Mouse (Mus musculus) thymus, postnatal 14 days (tissue): ENCODE results near the gene Fibcd1.

ENCODE experiments used
- DNase-seq: peaks from one replicate; pipeline ENCODE4 v3.0.0; 2021

The Fibcd1 gene

DNA sequence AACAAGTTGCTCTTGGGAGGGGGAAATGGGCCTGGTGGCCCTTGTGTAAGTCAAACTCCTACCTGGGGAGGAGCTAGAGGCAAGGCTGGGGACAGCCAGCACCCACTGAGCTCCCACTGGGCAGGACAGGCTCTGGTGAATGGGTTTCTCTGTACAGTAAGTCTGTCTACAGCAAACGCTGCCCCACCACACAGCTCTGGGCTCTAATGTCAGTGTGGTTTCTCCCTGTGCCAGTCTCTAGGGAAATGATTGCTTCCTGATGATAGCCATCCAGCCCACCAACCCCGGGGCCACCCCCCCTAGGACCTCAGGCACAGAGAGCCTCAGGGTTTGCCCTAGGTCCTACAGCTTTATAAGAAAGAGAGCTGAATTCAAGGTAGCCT, 36.5 kb downstream of the Fibcd1 start:
- no peak for DNase-seq

DNA sequence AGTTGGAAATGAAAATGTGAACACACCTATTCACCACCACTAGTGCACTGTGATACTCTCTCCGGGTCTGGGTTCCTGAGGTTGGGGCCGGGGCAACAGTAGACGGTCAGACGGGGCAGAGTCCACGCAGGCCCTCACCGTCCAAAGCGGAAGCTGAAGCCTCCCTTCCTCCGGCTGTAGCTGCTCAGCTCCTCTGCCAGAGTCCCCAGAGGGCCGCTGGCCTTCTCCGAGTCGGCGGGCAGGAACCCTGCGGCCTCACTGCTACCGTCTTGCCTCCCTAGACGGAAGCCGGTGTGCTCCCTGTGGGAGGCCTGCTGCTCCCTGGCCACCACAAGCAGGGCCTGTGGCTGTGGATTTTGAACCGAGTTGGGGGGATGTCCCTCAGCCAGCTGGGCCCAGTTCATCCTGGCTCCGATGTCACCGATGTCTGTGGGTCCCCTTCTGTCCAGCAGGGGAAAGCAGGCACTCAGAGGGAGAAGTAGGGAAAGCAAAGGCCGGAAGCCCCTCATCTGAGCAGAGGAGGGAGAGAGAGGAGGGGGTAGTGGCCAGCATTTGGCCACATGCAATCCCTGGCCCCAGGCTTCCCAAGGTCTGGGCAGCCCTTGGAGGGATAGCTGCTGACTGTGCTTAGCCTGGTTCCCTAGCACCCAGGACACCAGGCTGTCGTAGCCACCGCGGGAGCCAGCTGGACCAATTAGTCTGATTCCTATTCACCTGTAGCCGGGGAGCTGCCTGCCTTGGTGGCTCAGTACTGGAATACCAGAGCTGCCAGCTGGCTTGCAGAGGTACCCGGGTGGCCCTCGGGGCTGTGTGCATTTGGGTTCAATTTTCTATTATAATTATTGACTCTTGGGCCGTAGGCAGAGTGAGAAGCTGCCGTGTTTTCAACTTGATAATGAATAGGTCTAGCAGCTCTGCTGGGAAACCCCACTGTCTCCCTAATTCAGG, 37.1 kb downstream of the Fibcd1 start:
- no peak for DNase-seq

DNA sequence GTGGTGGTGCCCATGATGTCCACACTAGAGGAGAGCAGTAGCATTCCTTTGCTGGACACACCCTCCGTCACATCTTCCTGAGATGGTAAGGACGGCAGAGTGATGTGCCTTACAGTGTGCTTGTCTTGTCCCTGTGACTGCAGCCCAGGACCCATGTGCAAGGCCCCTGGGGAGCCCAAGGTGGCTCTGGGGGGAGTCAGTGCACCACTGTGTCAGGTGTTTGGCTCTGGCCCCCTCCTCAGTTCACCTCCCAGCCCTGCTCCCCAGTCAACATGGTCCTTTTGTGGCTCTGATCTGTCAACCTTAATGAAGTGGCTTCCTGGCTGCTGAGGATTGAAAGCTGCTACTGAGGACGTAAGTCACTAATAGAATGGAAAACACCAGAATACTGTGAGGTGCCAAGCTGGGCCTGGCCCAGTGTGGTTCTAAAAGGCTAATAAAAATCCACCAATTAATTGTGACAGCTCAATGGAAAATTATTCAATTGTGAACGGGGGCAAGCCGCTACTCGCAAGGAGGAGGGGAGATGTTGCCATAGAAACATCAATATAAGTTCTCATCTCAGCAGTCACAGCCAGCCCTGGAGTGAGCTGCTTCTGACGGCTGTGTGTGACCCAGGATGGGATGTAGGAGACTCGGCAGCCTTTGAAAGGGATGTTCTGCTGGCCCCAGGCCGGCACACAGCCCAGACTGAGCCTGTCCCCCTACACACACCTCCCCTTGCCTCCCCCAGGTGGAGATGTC, 39.0 kb downstream of the Fibcd1 start:
- DNase-seq = no peak

DNA sequence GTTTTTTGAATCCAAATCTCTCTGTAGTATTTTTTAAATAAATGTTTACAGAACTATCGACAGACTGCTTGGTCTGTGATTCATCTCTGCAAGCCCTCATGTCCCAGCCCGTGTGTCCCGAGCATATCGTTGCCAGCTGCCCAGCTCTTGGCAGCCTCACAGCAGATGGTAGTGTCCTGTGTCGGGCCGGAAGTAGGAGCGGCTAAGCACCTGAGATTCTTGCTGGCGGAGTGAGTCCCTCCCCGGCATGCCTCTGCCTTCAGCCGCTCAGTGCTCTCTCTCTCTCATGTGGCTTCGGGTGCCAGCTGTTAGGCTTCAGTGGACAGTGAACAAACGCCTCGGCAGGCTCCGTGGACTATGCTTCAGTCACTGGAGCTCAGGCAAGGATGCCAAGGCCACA, 42.3 kb downstream of the Fibcd1 start:
- DNase-seq = no peak

DNA sequence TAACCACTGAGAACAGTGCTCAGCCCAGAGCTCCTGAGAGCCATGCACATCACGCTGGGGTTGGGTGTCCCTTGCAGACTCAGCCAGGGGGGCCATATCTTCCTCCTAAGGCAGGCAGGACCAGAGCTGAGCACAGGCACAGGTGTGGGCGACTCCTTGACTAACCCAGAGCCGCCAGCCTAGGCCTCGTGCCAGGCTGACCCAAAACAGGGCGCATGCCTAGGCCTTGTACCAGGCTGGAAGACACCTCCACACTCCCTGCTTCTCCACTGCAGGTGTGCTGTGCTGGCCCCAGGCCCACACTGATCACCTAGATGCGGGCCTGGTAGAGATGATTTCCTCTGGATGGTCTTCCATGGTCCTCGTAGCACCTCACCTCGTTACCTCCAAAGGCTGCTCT, 43.0 kb downstream of the Fibcd1 start:
- no peak for DNase-seq

DNA sequence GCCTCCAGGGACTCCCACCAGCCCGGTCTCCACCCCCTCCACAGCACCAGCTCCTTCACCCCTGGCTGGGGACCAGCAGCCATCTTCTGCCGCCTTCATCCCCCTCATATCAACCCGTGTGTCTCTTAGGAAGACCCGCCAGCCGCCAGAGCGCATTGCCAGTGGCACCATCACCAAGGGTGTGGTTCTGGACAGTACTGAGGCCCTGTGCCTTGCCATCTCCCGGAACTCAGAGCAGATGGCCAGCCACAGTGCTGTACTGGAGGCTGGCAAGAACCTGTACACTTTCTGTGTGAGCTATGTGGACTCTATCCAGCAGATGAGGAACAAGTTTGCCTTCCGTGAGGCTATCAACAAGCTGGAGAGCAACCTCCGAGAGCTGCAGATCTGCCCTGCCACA, 44.4 kb downstream of the Fibcd1 start:
- no peak for DNase-seq

DNA sequence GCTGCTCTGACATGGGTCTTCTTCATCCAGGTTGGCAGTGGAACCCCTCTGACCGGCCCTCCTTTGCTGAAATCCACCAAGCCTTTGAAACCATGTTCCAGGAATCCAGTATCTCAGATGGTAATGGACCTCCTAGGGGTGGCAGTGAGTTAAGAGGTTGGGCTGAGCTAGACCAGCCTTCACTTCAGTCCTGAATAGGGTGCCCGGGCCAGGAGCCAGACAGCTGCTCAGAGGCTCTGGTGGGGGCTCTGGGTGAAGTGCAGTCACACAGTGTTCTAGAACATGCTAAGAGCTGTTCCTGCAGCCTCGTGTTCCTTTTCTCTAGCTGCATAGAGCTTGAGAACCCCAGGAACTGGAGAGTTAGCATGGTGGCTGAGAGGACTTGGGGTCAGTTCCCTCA, 48.9 kb downstream of the Fibcd1 start:
- no peak for DNase-seq

DNA sequence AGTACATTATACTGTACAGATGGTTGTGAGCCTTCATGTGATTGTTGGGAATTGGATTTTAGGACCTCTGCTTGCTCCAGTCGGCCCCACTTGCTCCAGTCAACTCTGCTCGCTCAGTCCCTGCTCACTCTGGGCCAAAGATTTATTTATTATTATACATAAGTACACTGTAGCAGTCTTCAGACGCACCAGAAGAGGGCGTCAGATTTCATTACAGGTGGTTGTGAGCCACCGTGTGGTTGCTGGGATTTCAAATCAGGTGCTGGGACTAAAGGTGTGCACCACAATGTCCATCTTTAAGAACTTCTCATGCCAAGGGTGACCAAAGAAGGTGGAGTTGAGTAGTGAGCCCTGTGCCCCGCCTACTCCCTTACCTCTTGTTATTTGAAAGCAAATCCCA, 53.2 kb downstream of the Fibcd1 start:
- DNase-seq = no peak

DNA sequence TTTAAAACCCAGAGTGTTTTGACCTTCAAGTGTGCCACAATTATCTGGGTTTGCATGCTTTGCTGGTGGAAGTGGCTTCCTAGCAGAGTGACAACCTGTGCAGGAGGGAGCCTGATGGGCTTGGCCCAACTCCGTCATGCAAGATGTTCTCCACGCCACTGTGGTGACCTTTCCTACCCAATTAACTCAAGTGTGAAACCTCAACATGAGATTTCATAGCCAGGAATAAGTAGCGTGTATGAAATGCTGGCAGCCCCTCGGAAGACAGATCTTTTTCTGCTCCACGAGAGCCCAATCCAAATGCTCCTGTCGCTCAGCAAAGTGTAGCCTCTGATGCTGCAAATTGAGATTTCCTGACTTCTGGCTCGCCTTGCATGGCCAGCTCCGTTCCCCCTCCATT, 54.5 kb downstream of the Fibcd1 start:
- no peak for DNase-seq

DNA sequence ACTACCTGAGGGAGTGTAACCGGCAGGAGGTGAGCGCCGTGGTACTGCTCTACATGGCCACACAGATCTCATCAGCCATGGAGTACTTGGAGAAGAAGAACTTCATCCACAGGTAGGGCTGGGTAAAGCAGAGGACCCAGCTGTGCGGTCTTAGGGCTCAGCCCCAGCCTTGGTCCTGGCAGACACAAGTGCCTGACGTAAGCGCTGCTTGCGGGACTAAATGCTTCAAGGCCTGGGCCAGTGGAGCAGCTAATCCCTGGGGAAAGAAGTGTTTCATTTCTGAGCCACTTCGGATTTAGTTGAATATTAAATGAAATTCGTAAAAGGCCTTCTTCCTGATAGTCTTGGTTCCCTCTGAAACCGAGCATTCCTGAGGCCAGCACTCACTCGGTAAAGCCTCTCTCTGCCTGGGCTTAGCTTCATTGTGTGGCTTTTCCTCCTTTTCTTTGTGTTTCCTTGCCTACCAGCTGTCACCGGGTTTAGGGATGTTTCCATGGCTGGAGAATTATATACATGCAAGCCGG, 55.0 kb downstream of the Fibcd1 start:
- DNase-seq = no peak

DNA sequence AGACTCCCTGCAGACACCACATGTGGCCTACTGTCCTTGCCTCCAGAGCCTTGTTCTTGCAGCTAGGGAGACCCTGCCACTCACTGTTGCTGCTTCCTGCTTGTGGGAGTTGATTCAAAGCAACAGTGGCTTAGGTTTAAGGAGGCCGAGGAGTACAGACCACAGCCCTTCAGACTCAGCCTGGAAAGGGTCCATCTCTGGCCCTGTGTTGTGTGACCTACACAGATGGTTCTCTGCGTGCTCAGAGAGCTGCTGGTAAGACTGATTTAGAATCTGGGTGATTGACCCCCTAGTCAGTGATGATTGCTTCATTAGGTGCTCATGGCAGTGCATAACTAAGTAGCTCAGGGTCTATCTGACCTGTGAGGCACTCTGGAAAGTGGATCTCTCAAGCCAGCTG, 56.6 kb downstream of the Fibcd1 start:
- DNase-seq = no peak

DNA sequence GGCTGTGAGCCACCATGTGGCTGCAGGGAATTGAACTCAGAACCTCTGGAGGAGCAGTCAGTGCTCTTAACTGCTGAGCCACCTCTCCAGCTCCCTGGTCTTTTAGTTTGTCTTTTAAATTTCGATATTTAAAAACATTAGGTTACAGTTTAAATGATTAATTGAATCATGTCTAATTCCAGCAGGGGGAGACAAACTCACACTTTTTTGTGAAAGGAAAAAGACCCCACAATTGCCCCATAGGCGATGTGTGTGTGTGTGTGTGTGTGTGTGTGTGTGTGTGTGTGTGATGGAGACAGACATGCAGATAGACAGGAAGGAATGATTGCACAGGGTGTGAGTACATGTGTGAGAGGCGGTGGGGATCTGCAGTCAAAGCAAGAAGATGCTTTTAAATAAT, 57.6 kb downstream of the Fibcd1 start:
- no peak for DNase-seq

DNA sequence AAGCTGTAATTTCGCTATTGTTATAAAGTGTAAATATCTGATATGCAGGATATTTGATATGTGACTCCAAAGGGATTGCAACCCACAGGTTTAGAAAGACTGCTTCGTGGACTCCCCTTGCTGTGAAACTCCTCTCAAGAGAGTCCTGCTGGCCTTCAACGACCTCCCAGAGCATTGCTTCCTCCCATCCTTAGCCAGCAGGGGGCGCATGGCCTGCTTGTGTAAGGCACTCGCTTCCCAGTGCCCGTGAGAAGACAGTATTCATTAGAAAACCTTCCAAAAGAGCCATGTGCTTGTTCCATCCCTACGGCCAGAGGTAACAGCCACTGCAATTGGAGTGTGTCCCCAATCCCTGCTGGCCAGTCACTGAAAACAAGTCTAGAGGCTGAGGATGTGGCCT, 58.8 kb downstream of the Fibcd1 start:
- DNase-seq = peak; percentile 85

DNA sequence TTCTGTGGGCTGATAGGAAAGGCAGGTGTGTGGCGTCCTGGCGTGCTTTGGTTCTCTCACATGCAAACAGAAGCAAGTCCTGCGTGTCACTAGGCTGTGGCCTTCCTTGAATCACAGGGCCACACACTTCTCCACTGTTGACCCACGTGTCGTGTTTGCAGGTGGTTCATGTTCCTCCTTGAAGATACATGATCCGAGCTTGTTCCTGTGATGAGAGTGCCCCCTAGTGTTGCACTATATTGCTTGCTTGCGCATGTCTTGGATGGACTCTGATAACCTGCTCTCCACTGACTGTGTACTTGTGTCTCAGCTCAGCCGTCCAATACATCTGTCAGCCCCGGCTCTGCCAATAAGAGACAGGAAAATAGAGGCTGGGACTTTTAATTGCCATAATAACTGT, 60.7 kb downstream of the Fibcd1 start:
- DNase-seq = peak; percentile 86

DNA sequence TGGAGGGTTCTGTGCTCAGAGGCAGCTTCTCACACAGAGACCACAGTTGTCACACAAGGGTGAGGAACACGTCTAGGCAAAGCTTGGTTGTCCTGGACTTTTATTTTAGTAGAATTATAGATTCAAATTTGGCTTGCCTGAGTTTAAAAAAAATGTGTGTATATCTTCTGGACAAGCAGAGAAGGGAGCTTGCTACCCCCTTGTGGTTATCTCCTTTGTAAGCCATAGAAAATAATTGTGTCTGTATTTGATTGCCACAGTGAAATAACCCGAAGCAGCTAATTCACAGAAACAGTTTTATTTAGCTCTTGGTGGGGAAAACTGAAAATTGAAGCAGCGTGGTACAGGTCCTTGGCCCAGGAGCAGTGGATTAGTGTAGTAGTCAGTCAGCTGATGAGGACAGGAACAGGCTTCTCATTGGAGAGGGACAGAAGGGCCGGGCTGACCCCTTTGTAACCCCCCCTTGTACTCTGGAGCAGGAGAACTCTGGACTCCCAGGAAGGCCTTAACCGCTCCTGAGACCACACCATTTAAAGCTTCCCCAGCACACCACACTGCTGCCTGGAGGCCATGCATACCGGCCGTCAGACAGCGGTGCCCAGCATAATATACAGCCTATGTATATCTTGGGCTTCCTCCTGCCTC, 62.7 kb downstream of the Fibcd1 start:
- DNase-seq = no peak

DNA sequence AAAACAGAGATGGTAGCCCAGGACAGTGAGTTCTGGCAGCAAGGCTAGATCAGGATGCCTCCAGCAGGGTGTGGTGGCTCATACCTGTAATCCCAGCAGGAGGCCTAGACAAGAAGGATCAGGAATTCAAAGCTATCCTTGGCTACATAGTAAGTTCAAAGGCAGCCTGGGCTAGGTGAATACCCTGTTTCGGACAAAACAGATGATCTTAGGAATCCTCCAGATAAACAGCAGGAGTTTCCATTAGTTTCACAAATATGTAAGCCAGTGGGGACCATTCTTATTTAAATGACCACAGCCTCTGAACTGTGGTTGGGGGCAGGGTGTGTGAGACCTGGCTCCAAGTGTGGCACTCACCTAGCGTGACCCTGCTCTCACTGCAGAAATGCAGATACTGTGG, 66.5 kb downstream of the Fibcd1 start:
- no peak for DNase-seq

DNA sequence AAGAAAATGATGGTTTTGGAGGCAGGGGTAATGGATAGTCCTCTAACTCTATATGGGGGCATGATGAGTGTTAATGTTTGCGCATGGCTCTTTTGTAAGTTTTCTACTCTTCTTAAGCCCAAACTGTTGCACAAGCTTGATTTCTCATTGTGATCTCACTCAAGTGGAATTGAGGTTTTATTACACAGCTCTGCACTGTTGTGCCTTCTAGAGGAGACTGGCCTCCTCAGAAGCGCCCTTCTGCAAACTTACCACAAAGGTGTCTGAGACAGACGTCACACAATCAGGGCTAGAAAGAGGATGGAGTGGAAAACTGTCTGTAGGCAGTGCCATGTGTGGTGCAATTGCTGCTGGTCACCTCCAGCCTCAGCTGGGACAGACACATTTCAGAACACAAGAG, 69.3 kb downstream of the Fibcd1 start:
- DNase-seq = no peak

DNA sequence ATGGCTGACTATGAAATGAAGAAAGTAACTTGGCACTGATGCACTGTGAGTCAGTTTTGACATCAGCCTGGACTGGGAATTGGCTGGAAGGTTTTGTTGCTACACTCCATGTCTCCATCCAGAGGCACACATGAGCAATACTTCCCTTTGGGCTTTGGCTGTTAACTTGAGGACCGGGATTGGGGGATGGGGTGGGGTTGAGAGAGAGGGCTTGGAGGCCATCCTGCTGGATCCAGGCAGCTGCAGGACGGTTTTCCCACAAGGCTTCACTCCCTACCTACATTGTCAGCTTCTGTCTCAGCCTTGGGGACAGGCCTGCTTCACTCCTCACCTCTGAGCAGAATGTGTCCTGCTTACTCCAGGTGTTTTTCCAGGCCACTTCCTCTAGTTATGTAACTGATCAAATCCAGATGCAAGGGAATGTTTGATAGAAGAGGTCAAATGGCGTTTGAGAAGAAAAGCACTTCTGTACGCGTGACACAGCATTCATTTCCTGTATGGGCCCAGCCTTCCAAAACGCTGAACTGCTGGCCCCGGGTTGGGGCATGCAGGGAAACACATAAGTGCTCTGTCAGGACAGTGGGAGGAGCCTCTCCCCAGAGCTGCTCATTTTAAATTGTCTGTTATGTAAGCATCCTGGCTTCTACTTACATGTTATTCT, 74.9 kb downstream of the Fibcd1 start:
- DNase-seq = peak; percentile 65

DNA sequence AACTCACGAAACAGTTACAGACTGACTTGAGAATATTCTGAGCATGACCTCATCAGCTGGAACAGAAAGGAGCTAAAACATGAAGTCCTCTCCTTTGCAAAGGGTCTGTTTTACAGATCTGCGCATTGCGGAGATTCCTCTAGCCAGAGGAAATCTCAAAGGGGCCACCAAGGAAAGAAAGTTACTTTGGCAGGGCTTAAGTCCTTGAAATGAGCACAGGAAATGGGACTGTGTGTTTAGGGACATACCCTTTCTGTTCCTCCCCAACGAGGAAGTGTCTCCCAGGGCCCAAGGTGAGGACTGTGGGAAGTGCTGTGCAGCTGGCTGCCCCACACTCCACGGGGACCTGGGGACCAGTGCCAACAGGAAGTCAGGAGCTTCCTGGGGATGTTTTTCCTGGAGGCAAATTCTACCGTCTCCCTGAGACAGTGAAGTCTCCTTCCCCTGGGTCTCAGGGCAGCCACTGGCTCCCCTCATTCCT, 76.1 kb downstream of the Fibcd1 start:
- no peak for DNase-seq

DNA sequence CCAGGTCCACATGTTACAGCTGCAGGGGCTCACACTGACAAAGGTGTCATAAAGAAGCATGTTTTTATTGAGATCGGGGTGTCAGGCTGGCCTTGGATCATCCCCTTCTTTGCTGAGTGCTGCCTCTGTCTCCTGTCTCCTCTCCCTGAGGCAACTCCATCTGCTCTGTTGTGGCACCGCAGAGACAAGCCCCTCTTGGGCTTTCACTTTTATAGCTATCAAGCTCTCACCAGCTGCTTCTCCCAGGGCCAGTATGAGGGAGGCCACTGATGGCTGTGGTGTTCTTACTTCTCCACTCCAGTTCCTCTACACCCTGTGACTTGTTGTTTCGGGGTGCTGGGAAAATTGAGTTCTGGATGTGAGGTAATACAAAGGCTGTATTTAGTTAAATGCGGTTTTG, 76.7 kb downstream of the Fibcd1 start:
- DNase-seq = no peak

DNA sequence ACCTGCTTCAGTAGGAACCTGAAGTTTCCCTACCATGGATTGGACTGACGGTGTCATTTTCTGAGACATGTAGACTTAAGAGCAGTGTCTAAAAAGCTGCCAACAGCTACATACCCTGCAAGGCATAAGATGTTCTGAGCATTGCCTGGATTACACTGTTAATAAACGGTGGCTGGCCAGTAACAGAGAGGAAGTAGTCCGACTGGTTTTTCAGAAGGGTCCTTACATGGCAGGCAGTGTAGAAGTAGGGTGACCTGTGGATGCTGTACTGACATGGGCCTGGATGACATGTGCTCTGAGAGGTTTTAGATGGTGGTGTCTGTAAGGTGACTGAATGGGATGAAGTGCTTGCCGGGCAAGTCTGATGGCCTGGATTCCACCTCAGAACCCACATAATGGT, 78.0 kb downstream of the Fibcd1 start:
- no peak for DNase-seq

DNA sequence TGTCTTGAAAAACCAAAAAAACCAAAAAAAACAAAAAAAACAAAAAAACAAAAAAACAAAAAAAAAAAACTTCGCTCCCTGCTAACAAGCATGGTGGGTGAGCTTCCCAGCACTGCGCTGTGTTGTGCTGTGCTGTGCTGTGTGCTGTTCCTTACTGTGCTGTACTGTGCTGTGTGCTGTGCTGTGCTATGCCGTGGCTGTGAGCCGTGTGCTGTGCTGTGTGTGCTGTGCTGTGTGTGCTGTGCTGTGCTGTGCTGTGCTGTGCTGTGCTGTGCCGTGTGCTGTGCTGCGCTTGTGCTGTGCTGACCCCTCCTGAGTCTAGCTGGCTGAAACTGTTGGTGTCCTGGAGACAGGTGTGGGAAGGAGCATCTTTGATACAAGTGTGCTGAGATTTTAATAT, 78.7 kb downstream of the Fibcd1 start:
- DNase-seq = no peak
